Mouse (Mus musculus) regulatory T cell (primary cell): ENCODE data around the gene Snrpf.

ENCODE experiments used
- in situ Hi-C: fragments of 300-600 bp; cut with MboI, MseI; formaldehyde crosslinking; loops from one replicate; pipeline ENCODE4 v1.15.1; 2025; ENCODE audit warnings: high pct_unique_total_duplicates

The Snrpf gene

DNA sequence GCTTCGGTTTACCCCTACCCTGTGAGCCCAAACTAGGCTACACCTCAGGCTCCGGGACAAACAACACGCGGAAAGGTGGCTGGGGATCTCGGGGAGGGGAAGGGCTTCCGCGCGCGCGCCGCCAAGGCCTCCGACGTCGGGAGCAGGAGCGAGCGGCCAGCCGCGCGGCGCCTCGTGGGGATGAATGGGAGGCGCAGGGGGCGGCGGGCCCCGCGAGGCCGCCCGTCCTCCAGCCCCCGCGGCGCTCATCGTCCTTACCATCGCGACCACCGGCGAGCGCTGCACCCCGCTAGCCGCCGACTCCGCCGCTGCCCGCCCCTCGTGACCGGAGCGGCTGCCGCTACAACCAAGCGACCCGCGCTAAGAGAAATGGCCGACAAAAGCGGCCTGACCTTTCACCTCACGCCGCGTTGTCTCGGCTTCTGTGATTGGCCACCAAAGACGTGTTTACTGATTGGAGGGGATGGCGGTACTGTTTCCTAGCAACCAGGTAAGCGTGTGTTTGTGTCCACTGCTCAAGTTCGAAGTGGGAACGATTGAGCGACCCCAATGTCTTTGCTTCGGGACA lies at the start of gene Snrpf:
TSS of gene Snrpf (minus strand) at position 426 of the 568 bp plus-strand sequence.
- in situ Hi-C loops: no loop called here

DNA sequence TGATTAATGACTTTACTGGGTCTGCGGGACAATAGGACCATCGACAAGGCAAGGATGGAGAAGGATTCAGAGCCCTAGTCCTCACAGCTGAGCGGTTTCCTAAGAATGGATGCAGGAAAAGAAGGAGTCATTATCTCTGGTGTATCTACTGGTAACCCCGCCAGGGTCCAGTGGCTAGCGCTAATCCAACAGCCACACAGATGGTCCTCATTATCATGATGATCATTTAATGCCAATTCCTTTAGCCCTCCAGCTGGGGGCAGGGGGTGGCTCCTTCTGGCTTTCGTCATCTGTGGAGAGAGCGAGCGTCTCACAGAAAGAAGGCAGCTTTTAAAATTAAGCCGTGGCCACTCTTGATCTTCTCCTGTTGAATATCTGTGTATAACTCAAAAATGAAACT lies 46.4 kb upstream of the Snrpf start:
- in situ Hi-C loops: no loop called here

- in situ Hi-C loops: no loop called here
These were observed 44.5 kb upstream of the Snrpf start for GRCm38 (mm10) chr10:93633971-93634370.

GRCm38 (mm10) chr10:93633563-93633962 lies 44.1 kb upstream of the Snrpf start:
- in situ Hi-C loops: no loop called here

DNA sequence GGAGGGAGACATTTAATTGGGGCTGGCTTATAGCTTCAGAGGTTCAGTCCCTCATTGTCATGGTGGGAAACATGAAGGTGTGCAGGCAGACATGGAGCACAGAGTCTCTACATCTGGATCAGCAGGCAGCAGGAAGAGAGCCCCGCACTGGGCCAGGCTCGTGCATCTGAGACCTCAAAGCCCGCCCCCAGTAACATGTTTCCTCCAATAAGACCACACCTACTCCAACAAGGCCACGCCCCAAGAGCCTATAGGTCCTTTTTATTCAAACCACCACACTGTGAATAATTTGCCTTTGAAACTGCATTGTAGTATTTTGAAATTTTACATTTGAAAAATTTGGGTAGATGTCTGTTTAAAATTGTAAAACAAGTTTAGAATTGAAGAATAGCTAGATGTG lies 42.6 kb upstream of the Snrpf start:
- in situ Hi-C loops: no loop called here

DNA sequence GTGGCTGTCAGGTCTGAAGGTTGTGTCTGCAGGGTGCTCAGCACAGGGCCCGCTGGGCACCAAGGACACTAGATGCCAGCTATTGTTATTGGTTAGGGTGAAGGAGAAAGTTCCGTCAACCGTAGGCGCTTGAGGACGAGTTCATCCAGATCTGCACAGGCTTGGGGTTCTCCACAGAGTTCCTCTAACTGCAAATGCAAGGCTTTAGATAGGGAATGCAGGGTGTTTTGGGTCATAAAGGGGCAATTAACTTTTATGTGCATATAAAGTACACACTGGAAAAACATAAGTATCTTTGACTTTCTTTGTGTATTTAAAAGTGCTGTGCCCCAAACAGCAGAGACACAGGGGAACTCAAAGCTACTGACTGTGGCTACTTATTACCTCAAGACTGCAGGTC lies 40.8 kb upstream of the Snrpf start:
- in situ Hi-C loops: no loop called here

- in situ Hi-C loops: no loop called here
These were observed 34.6 kb upstream of the Snrpf start for GRCm38 (mm10) chr10:93624151-93624550.

DNA sequence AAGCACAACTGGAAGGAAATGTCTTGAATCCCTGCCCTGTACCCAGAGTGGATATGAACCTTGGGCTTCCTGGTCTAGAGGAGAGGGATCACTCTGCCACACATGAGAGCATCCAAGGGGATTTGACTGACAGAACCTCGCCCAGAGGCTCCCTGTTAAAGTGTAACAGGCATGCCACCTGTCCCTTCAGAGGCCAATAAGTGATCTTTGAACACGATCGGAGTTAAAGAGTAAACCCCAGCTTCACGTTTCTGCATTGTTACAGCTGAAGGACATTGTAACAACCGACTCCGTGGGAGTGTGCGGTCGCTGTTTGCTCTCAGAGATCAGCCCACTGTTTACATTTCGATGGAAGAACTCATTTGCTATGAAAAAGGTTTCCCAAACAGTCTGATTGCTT lies 34.2 kb upstream of the Snrpf start:
- in situ Hi-C loops: no loop called here

DNA sequence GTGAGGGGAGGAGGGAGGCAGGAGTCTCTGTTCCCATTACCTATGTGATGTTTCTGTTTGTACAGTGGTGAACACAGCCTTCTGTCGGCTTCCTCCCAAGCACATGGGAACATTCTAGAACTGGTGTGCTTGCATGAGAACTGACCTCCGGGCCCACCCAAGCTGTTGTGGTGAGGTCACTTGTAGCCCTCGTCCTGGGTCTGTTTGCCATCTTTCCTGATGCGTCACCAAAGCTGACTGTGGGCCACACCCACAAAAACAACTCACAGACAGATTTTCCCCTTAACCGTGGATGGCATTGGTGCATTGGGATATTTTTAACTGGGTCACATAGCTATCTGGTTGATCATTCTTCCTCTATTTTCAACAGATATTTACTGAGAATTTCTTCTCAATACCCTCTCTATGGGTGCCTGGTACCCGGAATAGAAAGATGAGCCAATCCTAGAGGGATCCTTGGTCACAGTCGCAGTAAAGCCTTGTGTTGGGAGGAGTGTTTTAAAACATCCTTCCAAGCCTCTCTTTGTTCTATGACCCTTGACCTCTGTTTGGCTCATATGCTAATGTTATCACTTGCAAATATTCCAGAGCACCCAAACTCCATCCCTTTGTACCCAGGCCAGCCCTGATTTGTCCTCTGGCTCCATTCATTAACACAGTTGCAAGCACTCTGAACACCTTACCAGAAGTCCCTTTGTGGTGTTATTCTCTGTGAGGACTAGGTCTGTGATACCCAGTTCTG lies 31.1 kb upstream of the Snrpf start:
- in situ Hi-C loops: no loop called here

- in situ Hi-C loops: no loop called here
These were observed 25.3 kb upstream of the Snrpf start for GRCm38 (mm10) chr10:93614850-93615249.

DNA sequence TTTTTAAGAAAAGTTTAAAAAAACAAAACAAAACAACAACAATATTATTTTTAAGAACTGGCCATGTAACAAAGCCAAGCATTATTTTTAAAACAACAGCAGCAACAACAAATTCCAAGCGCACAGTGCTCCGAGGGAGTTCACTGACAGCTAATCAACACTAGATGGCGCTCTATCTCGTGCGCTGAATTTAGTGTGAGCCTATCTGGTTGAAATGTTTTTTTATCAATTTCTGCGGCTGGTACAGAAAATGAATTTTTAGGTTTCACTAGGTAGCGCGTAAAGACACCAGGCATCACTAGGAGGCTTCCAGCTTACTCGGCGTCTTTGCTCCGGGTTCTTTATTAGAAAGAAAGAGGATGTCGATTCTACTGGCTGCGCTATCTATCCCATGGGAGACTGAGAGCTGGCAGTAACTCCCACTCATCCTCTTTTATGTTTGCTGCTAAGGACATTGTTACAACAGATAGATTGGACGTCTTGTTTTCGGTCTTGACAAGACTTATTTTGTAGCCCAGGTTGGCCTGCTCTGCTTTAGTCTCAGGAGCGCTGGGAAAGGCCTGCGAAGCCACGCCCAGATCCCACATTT lies 22.0 kb upstream of the Snrpf start:
- in situ Hi-C loops: no loop called here

DNA sequence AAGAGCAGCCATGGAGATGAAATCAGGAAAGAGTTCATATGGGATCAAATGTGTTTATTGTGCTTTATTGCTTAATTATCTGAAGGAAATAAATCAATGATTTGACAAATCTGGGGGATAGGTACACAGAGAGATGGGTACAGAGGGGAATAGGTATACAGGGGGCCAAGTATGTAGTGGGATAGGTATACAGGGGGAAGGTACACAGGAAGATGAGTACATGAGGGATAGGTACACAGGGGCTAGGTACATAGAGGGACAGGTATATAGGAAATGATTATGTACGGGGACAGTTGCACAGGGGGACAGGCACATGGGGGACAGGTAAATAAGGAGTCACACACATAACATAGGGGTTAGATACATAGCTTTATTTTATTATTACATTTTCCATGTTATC lies 21.4 kb upstream of the Snrpf start:
- in situ Hi-C loops: no loop called here

GRCm38 (mm10) chr10:93609236-93609635 lies 19.7 kb upstream of the Snrpf start:
- in situ Hi-C loops: no loop called here

DNA sequence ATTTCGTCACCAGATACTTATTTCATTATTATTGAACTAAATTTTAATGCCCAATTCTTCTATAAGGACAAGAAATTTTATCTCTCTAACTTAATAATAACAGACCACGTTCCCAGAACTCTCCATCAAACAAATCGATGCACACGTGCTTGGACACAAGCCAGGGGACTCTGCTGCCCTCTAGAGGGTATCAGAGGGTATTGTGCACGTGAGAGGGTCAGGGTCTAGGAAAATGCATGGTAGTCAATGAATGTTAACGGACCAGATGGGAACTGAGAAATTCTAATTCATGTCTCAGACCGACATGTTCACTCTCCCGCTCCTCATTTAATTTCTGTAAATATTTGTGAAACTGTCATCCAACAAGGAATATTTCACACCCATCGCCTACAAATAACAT lies 18.5 kb upstream of the Snrpf start:
- in situ Hi-C loops: no loop called here

DNA sequence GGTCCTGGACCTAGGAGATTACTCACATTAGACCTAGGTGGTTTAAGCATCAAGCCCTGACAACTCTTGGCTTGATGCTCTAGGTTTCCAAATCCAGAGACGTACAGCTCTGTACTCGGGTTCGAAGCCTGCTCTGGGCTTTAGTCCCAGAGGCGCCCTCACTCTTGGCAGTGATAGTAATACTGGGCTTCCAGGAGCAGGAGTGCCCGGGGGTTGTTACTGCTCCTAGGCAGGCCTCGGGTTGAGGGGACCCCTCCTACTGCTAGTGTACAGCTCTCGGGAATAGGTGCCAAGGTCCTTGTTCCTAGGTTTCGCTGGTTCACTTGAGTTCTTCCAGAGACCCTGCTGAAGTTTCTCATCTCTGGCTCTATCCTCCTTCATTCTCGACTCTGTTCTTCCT lies 16.8 kb upstream of the Snrpf start:
- in situ Hi-C loops: no loop called here

- in situ Hi-C loops: loop anchor here (5.0 kb wide), 1 partner anchor 164 kb away; no protein-coding TSS in a partner anchor
These were observed 13.8 kb upstream of the Snrpf start for GRCm38 (mm10) chr10:93603256-93603655.

GRCm38 (mm10) chr10:93602309-93602708 lies 12.8 kb upstream of the Snrpf start:
- in situ Hi-C loops: loop anchor here (5.0 kb wide), 1 partner anchor 165 kb away; no protein-coding TSS in a partner anchor

GRCm38 (mm10) chr10:93596641-93597040 lies 7.1 kb upstream of the Snrpf start:
- in situ Hi-C loops: no loop called here

DNA sequence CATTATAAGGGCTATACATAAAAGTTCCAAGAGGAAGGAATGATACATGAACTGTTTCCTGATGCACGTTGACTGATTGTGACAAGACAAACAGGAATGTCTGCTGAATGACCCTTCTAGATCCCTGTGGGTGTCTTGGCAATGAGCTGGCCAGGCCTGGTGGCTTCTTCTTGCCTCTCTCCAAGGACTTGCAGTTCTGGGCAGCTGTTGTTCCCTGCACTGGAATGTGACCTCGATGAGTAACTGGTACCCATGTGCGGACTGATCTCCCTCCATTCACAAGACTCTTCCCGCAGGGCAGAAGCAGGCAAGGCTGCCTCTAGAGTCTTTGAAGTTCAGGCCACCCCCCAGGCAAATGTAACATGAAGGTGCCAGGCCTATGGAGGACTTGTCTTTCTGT lies 6.3 kb upstream of the Snrpf start:
- in situ Hi-C loops: no loop called here

- in situ Hi-C loops: no loop called here
These were observed 4.5 kb upstream of the Snrpf start for GRCm38 (mm10) chr10:93594022-93594482.

- in situ Hi-C loops: no loop called here
These were observed 3.0 kb upstream of the Snrpf start for GRCm38 (mm10) chr10:93592456-93592855.

DNA sequence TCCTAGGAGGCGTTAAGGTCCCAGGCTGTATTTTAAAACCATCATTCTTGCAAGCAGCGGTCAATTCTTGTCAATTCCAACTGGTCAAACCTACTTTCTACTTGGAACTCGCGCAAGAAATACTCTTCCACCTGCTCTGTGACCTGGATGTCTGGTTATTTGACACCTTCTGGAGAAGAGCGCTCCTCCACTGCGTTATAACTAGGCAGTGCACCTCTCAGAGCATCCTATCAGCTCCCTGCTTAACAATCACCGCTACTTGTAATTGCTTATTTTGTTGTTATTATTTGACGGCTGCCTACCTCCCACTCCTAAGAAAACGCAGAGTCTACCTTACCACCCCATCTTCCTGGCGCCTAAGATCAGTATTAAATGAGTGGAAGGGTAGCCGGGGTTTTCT lies 710 bp downstream of the Snrpf start:
- in situ Hi-C loops: no loop called here

DNA sequence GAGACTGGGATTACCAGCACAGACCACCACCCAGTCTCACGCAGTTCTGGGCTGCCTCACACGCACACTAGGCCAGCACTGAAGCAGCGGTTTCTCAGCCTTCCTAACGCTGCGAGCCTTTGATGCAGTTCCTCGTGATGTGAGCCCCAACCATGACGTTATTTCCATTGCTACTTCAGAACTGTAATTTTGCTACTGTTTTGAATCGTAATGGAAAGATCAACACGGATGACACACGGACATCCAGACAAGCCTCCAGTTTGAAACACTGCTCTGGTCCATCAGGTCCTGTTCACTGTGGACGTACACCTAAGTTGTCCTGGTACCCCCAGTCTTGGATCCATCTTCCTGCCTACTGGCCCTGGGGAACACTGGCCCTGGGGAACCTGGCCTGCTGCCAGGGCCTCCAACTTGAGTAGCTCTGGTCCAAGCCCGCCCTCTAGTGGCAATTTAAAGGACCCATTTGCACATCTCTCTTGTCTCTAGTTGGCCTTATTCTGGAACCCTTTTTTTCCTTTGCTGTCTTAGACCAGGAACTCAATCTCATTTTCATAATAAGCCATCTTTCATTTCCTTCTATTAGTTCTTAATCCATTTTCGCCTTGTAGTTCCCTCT lies 12.1 kb downstream of the Snrpf start:
- in situ Hi-C loops: no loop called here
